Mouse (Mus musculus) MEL-GATA-1-ER (cell line): ENCODE measurements around the gene Cdcp2.

Experiments
- DNase-seq: peaks from one replicate; pipeline ENCODE4 v3.0.0-alpha.2; 2012; ENCODE audit warnings: low read depth; ENCODE audit errors: extremely low read depth

The Cdcp2 gene

DNA sequence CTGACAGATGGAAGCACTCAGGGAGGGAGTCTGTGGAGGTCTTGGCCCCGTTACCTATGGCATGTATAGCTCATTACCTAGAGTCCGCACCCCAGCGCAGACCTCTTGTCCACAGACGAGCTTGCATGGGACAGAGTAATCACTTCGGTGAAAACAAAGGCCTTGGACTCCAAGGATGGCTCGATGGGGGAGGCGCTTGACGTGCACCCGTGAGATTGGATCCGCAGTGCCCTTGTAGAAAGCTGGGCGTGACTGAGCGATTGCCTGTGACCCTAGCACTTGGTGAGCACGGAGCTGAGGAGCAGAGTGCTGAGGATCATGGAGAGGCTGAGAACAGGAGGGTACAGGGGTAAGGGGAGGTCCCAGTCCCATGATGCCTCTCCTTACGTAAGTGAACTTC lies 5.0 kb upstream of the Cdcp2 start:
- DNase-seq = no peak

- no peak for DNase-seq
Measured at GRCm38 (mm10) chr4:107094484-107095187, 2.1 kb upstream of the Cdcp2 start.

- DNase-seq = peak; percentile 65
Measured at GRCm38 (mm10) chr4:107096043-107096442, 648 bp upstream of the Cdcp2 start.

DNA sequence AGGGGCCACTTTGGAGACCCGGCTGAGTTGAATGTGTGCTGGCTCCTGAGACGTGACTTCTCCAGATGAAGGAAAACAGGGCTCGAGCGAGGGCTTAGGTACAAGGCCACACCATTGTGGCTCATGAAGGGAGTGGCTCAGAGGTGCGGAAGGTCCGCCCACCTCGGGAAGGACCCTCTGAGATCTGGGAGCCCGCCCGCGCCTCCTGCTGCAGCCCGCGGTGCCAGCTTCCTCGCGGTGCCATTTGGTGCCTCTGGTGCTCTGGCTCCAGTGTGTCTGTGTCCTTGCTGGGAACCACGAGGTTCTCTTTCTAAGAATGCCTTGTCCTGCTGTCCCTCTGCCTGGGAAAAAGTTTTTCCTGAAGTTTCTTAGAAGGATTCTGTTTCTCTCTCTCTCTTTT lies 1.2 kb downstream of the Cdcp2 start:
- DNase-seq = no peak

DNA sequence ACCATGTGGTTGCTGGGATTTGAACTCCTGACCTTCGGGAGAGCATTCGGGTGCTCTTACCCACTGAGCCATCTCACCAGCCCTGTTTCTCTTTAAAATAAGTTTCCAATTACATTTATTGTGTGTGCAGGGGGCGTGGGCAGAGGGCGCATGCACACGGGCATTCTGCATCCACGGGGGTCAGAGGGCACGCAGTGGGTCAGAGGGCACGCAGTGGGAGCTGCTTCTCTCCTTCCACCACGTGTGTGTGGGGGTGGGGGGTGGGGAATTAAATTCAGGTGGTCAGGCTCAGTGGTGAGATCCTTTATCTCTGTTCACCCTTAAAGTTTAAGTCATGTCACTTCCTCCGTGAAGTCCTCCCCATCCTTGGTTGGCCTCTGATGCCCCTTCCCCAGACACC lies 1.7 kb downstream of the Cdcp2 start:
- no peak for DNase-seq

DNA sequence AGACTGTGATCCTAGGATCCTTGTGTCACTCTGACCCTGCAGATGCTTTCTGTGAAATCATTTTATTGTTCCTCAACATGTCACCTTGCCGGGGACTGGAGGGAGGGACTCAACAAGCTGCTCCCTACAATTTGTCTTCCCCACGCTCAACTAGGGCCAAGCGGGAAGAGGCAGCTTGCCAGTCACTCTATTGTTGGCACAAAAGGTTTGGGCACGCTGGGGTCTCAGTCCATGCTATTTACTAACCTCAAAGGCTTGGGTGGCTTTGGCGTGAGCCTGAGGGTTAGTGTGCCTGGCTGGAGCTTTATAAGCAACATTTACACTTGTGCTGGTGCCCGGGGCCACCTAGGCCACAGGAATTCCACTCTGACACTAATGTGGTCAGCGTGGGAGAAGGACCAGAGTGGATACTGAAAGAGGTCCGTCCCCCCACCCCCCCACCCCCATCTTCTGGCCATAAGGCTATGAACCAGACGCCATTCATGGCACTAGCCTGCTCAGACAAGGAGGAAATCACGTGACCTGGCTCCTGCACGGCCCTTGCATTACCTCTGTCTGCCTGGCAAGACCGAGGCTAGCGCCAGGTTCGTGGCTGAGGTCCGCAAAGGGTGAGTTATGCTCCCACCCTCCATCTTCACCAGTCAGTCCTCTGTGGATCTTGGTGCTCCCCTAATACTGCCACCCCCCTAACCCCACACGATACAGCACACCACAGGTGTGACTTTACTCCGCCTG lies 2.3 kb downstream of the Cdcp2 start:
- DNase-seq = no peak

DNA sequence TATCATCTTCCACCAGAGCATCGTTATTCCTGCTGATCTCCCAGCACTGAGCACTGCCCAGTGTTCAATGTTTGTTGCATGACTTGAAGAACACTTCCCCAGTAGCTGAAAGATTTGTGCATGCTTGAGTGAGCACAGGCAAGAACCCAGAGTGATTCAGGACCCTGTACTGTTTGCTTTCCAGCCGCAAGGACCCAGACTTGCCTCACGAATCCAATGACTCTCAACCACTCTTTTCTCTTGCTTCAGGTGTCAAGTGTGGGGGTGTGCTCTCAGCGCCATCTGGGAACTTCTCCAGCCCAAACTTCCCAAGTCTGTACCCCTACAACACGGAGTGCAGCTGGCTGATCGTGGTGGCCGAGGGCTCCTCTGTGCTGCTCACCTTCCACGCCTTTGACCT lies 5.5 kb downstream of the Cdcp2 start:
- no peak for DNase-seq

DNA sequence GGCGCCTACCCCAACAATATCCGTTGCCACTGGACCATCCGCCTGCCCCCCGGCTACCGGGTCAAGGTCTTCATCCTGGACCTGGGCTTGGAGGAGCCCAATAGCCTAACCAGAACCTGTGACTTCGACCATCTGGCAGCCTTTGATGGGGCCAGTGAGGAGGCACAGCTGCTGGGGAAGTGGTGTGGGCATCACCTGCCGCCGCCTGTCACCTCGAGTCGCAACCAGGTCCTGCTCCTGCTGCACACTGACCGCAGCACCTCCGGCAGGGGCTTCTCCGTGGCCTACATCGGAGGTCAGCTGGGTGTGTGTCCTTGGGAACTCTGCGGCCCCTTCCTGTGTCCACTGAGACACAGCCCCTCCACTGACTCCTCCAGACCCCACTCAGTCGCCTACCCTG lies 10.1 kb downstream of the Cdcp2 start:
- DNase-seq = no peak

DNA sequence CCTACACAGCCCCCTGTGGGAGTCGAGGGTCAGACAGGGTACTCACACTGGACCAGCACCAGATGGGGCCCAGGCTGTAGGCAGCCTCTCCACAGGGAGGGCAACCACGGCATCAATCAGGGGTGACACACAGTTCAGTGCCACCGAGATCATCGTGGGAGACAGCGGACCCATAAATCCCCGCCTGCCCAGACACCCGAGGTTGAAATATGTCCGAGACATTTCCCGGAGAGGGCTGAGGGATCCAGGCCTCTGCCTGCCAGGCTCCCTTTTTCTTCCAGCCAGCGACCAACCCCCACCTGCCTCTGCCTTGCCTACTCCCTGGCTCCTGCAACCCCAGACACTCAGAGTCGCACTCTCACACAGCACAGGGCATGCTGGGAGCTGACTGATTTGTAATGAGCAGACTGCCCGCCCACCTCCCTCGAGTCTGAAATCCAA lies 11.6 kb downstream of the Cdcp2 start:
- DNase-seq = no peak

GRCm38 (mm10) chr4:107109181-107109580 lies 12.5 kb downstream of the Cdcp2 start:
- peak; percentile 43 for DNase-seq

- DNase-seq = no peak
Measured at GRCm38 (mm10) chr4:107114278-107114677, 17.6 kb downstream of the Cdcp2 start.

- no peak for DNase-seq
Measured at GRCm38 (mm10) chr4:107117741-107118385, 21.2 kb downstream of the Cdcp2 start.

- no peak for DNase-seq
Measured at GRCm38 (mm10) chr4:107119056-107119455, 22.4 kb downstream of the Cdcp2 start.

- no peak for DNase-seq
Measured at GRCm38 (mm10) chr4:107120676-107121075, 24.0 kb downstream of the Cdcp2 start.

GRCm38 (mm10) chr4:107121165-107121943 lies 24.7 kb downstream of the Cdcp2 start:
- DNase-seq = no peak

DNA sequence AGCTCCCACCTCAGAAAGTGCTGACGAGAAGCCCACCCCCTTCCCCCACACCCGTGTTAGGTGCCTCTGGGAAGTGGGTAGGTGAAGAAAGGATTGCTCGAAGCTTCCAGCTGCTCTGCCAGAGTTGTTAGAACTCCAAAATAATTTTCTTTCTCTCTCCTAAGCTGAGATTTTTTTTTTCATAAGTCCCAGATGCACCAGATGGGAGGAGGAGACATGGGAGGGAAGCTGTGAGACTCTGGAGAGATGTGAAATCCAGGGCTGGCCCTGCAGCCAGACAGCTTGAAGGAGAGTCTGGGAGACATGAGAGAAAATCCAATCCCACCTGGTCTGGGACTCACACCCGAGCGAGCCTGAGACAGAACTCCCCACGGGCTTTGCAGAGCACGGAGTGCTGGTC lies 27.7 kb downstream of the Cdcp2 start:
- no peak for DNase-seq

- DNase-seq = no peak
Measured at GRCm38 (mm10) chr4:107125101-107125500, 28.4 kb downstream of the Cdcp2 start.

DNA sequence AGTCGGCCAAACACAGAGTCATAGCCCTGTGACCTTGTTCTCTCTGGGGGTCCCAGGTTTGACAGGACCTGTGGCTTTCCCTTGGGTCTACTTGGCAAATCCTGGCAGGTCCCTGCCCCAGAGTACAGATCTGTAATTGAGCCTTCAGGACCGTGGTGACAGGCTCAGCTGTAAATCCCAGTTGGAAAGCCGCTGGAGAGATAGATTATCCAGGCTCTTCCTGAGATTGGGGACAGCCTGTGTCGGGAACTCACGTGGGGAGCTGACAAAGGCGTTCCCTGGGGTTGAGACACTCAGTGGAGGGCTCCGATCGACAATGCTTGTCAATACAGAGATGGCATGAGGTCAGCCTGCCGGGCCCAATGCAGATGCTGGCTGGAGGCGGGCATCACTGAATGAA lies 29.7 kb downstream of the Cdcp2 start:
- no peak for DNase-seq

DNA sequence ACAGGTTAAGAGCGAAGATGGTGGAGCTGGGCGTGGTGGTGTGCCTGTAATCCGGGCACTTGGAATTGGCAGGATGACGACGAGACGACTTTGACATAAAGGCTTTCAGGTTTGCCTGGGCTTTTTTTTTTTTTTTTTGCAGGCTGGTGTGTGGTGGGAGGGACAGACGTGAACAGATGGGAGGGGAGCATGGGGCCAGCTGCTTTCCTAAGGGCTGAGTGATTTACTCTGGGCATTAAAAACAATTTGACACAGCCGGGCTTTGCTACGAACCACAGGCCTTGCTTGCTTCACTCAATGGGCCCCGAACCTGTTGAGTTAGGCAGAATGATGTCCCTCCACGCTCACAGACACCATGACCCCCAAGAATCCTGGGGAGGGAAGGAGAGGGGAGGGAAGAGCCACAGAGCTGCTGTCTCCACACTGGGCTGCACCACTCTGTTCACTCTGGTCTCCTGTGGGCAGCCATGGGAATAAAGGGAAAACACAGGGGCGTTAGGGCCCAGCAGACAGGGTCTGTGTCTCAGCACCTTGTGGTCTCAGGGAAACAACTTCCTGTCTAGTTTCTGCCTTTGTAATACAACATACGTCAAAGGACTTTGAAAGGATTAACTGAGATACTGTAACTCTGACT lies 30.3 kb downstream of the Cdcp2 start:
- DNase-seq = no peak

DNA sequence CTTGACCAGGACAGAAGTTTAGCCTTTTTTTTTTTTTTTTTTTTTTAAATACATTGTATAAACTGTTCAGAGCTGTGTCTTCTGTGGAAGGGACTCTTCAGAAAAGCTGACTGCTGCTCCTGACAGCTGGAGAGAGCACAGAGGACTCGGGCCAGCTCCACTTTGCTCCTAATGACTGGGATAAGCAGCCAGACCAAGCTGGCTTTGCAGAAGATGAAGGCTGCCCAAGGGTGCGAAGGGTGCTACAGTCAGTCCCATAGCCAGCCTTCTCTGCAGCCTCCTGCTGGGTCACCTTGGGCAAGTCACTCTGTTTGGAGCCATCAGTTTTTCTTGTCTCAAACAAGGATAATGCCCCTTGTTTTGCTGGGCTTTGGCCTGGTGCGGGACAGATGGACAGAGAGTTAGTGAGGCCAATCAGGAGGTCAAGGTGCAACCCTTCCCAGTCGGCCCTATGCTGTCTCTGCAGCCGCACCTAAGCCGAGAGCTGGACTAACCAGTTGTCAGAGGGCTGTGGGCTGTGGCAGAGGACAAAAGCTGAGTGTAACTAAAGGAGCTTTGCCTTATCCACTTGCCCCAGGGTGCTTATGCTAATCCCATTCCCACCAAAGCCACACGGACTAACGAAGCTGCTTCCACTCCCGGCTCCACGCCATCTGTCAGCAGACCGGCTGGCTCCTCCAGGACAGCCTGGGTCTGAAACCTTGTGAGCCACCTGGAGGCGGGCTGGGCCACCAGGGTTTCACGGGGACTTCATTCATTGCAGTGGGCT lies 31.4 kb downstream of the Cdcp2 start:
- no peak for DNase-seq
